ENCODE assay signal across 9 mouse cellular contexts in the genomic region with DNA sequence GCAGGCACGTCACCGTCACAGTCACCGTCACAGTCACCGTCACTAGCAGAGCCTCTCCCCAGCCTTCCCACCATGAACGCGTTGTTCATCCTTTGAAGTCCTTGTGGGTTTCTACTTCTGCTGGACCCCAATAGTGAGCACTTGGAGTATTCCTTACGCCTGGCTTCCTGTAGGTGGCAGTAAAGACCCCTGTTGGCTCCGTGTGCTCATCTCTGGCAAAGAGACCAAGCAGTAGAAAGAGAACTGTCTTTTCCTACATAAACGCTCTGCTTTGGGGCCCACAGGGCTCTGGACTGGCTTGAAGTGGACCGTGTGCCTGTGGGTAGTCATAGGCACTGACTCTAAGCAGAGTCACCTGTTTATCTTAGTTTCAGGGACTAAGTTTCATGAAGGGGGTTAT. TPM values are rescaled to one million over a fixed set of nuclear protein-coding genes. Genes with fewer than 3 reads are reported as not detected.
DNase-seq lines count a peak whose midpoint lies in the region; ATAC-seq and TF ChIP-seq lines count a peak whose summit lies in the region.
"Had no signal": no experiment of that assay in that cellular context is flagged by ENCODE, and none has a peak within 500 bp of the region (broad histone marks: within the 10 kb centered on the region; RNA-seq: fewer than 3 reads in every experiment).

No protein-coding gene starts in this region.

- H3K4me2 ChIP-seq in limb, embryonic 12.5 days: no peak overlapping the region
- no peak overlapping the region for H3K4me2 ChIP-seq in midbrain, postnatal 0 days (ENCODE audit: low read depth, low read length, poor library complexity, severe bottlenecking)
- H3K4me2 ChIP-seq: liver, embryonic 13.5 days had no signal

- no peaks in the 10 kb centered on the region for H3K79me2 ChIP-seq in C2C12 (ENCODE audit: control insufficient read depth, insufficient read depth)

- H3K79me3 ChIP-seq in C2C12 (ENCODE audit: low read depth): no peaks in the 10 kb centered on the region

- no peak overlapping the region for H3ac ChIP-seq in C2C12 (ENCODE audit: control insufficient read depth, insufficient read length, low read depth)

- WGBS in limb, embryonic 12.5 days: 22% methylated on average over 10 of the region's 10 CpGs
- WGBS in midbrain, postnatal 0 days: 22% methylated on average over 10 of the region's 10 CpGs

- H3K36me3 ChIP-seq in C2C12 (ENCODE audit: control insufficient read depth, insufficient read depth): no peaks in the 10 kb centered on the region
- no peaks in the 10 kb centered on the region for H3K36me3 ChIP-seq in limb, embryonic 12.5 days
- no peaks in the 10 kb centered on the region for H3K36me3 ChIP-seq in midbrain, postnatal 0 days (ENCODE audit: insufficient read depth, low read length)
- H3K36me3 ChIP-seq: liver, embryonic 13.5 days had no signal

- H3K4me3 ChIP-seq in gastrocnemius, adult 2 months: no peak overlapping the region
- H3K4me3 ChIP-seq in C2C12 (ENCODE audit: insufficient read depth, poor library complexity, severe bottlenecking): no peak overlapping the region
- no peak overlapping the region for H3K4me3 ChIP-seq in limb, embryonic 12.5 days (replicated peaks)
- H3K4me3 ChIP-seq in midbrain, postnatal 0 days (ENCODE audit: low read depth, low read length): no peak overlapping the region
- H3K4me3 ChIP-seq: liver, embryonic 13.5 days had no signal

- peaks cover 59% of the 10 kb centered on the region for H3K4me1 ChIP-seq in limb, embryonic 12.5 days (replicated peaks)
- H3K4me1 ChIP-seq in midbrain, postnatal 0 days (ENCODE audit: insufficient read depth, low read length): no peaks in the 10 kb centered on the region; the same call in 1 of the 2 replicates

- no peaks in the 10 kb centered on the region for H3K9me3 ChIP-seq in limb, embryonic 12.5 days
- H3K9me3 ChIP-seq in midbrain, postnatal 0 days (ENCODE audit: low read length): no peaks in the 10 kb centered on the region
- H3K9me3 ChIP-seq: liver, embryonic 13.5 days had no signal

- H3K27ac ChIP-seq in gastrocnemius, adult 2 months: peak overlapping the region; percentile 82
- peak overlapping the region; percentile 54 for H3K27ac ChIP-seq in limb, embryonic 12.5 days
- H3K27ac ChIP-seq in midbrain, postnatal 0 days (ENCODE audit: low read depth, low read length): no peak overlapping the region
- H3K27ac ChIP-seq: liver, embryonic 13.5 days had no signal

- no peak for DNase-seq in gastrocnemius, adult 2 months
- no peak for DNase-seq in gastrocnemius, adult 18-20 months (ENCODE audit: low spot score)
- peak; percentile 61 to 66 for DNase-seq in cerebellum, postnatal 14 days
- peak; percentile 83 for DNase-seq in midbrain, postnatal 0 days (ENCODE audit: low spot score)
- DNase-seq: liver, embryonic 13.5 days had no signal

- no peak overlapping the region for H3K9ac ChIP-seq in limb, embryonic 12.5 days (replicated peaks)
- no peak overlapping the region for H3K9ac ChIP-seq in midbrain, postnatal 0 days (replicated peaks; ENCODE audit: low read length, poor library complexity, severe bottlenecking)
- H3K9ac ChIP-seq: liver, embryonic 13.5 days had no signal

- intact Hi-C loops in gastrocnemius, adult 2 months (cut with DNase I): no loop called here

- TF ChIP-seq CTCF in gastrocnemius, adult 2 months (IDR thresholded peaks at IDR 0.05): peak; percentile 75
- peak; percentile 22 for TF ChIP-seq CTCF in C2C12 (IDR thresholded peaks at IDR 0.05; ENCODE audit: control insufficient read depth, insufficient read depth, insufficient read length)
- TF ChIP-seq CTCF in midbrain, postnatal 0 days (IDR thresholded peaks at IDR 0.05): peak; percentile 88

- H3K27me3 ChIP-seq in C2C12 (ENCODE audit: control insufficient read depth, insufficient read depth, insufficient read length): peaks cover 12% of the 10 kb centered on the region
- 0 out of 2 replicates have a peak, but pooled peaks cover 4% of the 10 kb centered on the region for H3K27me3 ChIP-seq in limb, embryonic 12.5 days
- no peaks in the 10 kb centered on the region for H3K27me3 ChIP-seq in midbrain, postnatal 0 days (ENCODE audit: insufficient read depth, low read length)
- H3K27me3 ChIP-seq: liver, embryonic 13.5 days had no signal

- ATAC-seq in hematopoietic stem cell, adult 5-6 weeks (replicated peaks in 1 of 2; ENCODE audit: insufficient read depth in 1 of 2, low FRiP score in 2 of 2, low TSS enrichment in 1 of 2, low read depth in 1 of 2, poor library complexity in 2 of 2, severe bottlenecking in 2 of 2): peak; percentile 61 to 68
- no peak for ATAC-seq in limb, embryonic 12.5 days (ENCODE audit: insufficient number of reproducible peaks, insufficient read depth, low FRiP score, low TSS enrichment, low read depth)
- 0 out of 2 replicates have a peak, but pooled peaks have one; percentile 12 for ATAC-seq in midbrain, postnatal 0 days (ENCODE audit: low FRiP score)
- no peak for ATAC-seq in inflammation-experienced regulatory T-cells, adult 6 months

TF ChIP-seq in C2C12, 6 proteins besides CTCF, POLR2A, EP300 and RAD21:
- no peak for TF ChIP-seq MYOD1 (IDR thresholded peaks at IDR 0.05; ENCODE audit: control insufficient read depth, insufficient read length, low read depth)
- TF ChIP-seq MAX (IDR thresholded peaks at IDR 0.05): no peak
- TF ChIP-seq USF1 (IDR thresholded peaks at IDR 0.05; ENCODE audit: low read depth): no peak
- TF ChIP-seq FOSL1 (IDR thresholded peaks at IDR 0.05; ENCODE audit: insufficient read depth, low read length, poor library complexity, severe bottlenecking): no peak
- TF ChIP-seq CEBPB (IDR thresholded peaks at IDR 0.05; ENCODE audit: low read depth): no peak
- no peak for TF ChIP-seq MYOG (IDR thresholded peaks at IDR 0.05; ENCODE audit: control insufficient read depth, extremely low read depth, insufficient read length)

RNA-seq across cellular contexts. Expression of a gene that starts 49.0 kb away (rescaled TPM):
- total RNA-seq in gastrocnemius, adult 2 months (2021): not detected
- total RNA-seq in gastrocnemius, adult 18-20 months (2021): under 1 TPM in 1 of 2 experiments, not detected in 1; 0.38 TPM
- not detected for polyA plus RNA-seq in C2C12 (2012; fragmentation: generic; extraction: Trizol)
- total RNA-seq in hematopoietic stem cell, adult 5-6 weeks (2017): 30.9 and 33.2 TPM in 2 replicates
- polyA plus RNA-seq in limb, embryonic 12.5 days (2016; fragmentation: Nextera tagmentation; extraction: Ambion mirVana): 0.35 and 0.94 TPM in 2 replicates
- total RNA-seq in midbrain, postnatal 0 days (2014; rRNA removed): not detected in 2 replicates
- 0.23 and 0.56 TPM in 2 replicates for polyA plus RNA-seq in midbrain, postnatal 0 days (2015; fragmentation: Nextera tagmentation; extraction: Ambion mirVana)
- polyA plus RNA-seq in inflammation-experienced regulatory T-cells, adult 6 months (2017; shearing (Covaris generic)): 1 to 10 TPM in 2 of 3 experiments, under 1 TPM in 1; 0.89 to 4.4 (median 1.1) TPM

Comparison
In these comparisons a context has a peak if more than half of its experiments do, and no peak if none do; other contexts are left out.
1. DNase-seq: peak in cerebellum, postnatal 14 days (2 of 2) and midbrain, postnatal 0 days (single experiment); none in gastrocnemius, adult 2 months (single experiment) and gastrocnemius, adult 18-20 months (single experiment).
2. CTCF ChIP-seq: peak in every context shown above with its lines; median percentile 88 in midbrain, postnatal 0 days; 75 in gastrocnemius, adult 2 months; 22 in C2C12.
3. ATAC-seq: peak in hematopoietic stem cell, adult 5-6 weeks (2 of 2) and midbrain, postnatal 0 days (single experiment); none in limb, embryonic 12.5 days (single experiment) and inflammation-experienced regulatory T-cells, adult 6 months (single experiment).
4. RNA of a gene that starts 49.0 kb away (total RNA-seq): 30.9 to 33.2 TPM in hematopoietic stem cell, adult 5-6 weeks; 0.38 TPM in gastrocnemius, adult 18-20 months, not detected in gastrocnemius, adult 2 months and not detected in midbrain, postnatal 0 days; every median in the first group is over 10 times any median in the second.